Mouse (Mus musculus): ENCODE data around the gene Zranb3. TPM values are rescaled to one million over a fixed set of nuclear protein-coding genes. Genes with fewer than 3 reads are reported as not detected.

The Zranb3 gene
- polyA plus RNA-seq, 1 experiment from 2014 or later, result 12.9 TPM

GRCm38 (mm10) chr1:128060655-128061344, 42.0 kb downstream of the Zranb3 start:
- Histone ChIP-seq H3K9ac (no peak overlapping the region), H3K36me3 (ENCODE audit: insufficient read depth) (no peaks in the 10 kb centered on the region), H3K27me3 (ENCODE audit: insufficient read depth, low read length) (no peaks in the 10 kb centered on the region), H3K9me3 (ENCODE audit: low read depth, low read length) (no peaks in the 10 kb centered on the region), H3K4me1 (ENCODE audit: insufficient read depth) (no peaks in the 10 kb centered on the region), H3K27ac (ENCODE audit: low read depth) (no peak overlapping the region), H3K4me3 (ENCODE audit: low read depth, low read length) (no peak overlapping the region), H3K4me2 (no peak overlapping the region)
- 62% methylated on average over 8 of the region's 8 CpGs for WGBS
- no peak for TF ChIP-seq CTCF (IDR thresholded peaks at IDR 0.05; ENCODE audit: low read depth)
- DNase-seq, result no peak
- ATAC-seq (ENCODE audit: insufficient read depth), result no peak

GRCm38 (mm10) chr1:128058625-128059024, 44.2 kb downstream of the Zranb3 start:
- Histone ChIP-seq H3K27ac (ENCODE audit: low read depth) (no peak overlapping the region), H3K36me3 (ENCODE audit: insufficient read depth) (no peaks in the 10 kb centered on the region), H3K4me1 (ENCODE audit: insufficient read depth) (no peaks in the 10 kb centered on the region), H3K27me3 (ENCODE audit: insufficient read depth, low read length) (no peaks in the 10 kb centered on the region), H3K4me2 (no peak overlapping the region), H3K9me3 (ENCODE audit: low read depth, low read length) (no peaks in the 10 kb centered on the region), H3K4me3 (ENCODE audit: low read depth, low read length) (no peak overlapping the region), H3K9ac (no peak overlapping the region)
- DNase-seq, result no peak
- 91% methylated on average over 5 of the region's 5 CpGs for WGBS
- ATAC-seq (ENCODE audit: insufficient read depth), result no peak
- TF ChIP-seq CTCF (IDR thresholded peaks at IDR 0.05; ENCODE audit: low read depth), result no peak

- Histone ChIP-seq H3K9ac (no peak overlapping the region), H3K4me2 (no peak overlapping the region), H3K4me1 (ENCODE audit: insufficient read depth) (no peaks in the 10 kb centered on the region), H3K27ac (ENCODE audit: low read depth) (no peak overlapping the region), H3K27me3 (ENCODE audit: insufficient read depth, low read length) (no peaks in the 10 kb centered on the region), H3K36me3 (ENCODE audit: insufficient read depth) (no peaks in the 10 kb centered on the region), H3K4me3 (ENCODE audit: low read depth, low read length) (no peak overlapping the region), H3K9me3 (ENCODE audit: low read depth, low read length) (no peaks in the 10 kb centered on the region)
- no peak for ATAC-seq (ENCODE audit: insufficient read depth)
- 91% methylated on average over 4 of the region's 4 CpGs for WGBS
- no peak for DNase-seq
- no peak for TF ChIP-seq CTCF (IDR thresholded peaks at IDR 0.05; ENCODE audit: low read depth)
These were observed 45.6 kb downstream of the Zranb3 start for GRCm38 (mm10) chr1:128057269-128057668.

- no peak for TF ChIP-seq CTCF (IDR thresholded peaks at IDR 0.05; ENCODE audit: low read depth)
- ATAC-seq (ENCODE audit: insufficient read depth), result no peak
- 74% methylated on average over 7 of the region's 7 CpGs for WGBS
- Histone ChIP-seq H3K4me3 (ENCODE audit: low read depth, low read length) (no peak overlapping the region), H3K36me3 (ENCODE audit: insufficient read depth) (no peaks in the 10 kb centered on the region), H3K27ac (ENCODE audit: low read depth) (no peak overlapping the region), H3K4me1 (ENCODE audit: insufficient read depth) (no peaks in the 10 kb centered on the region), H3K4me2 (no peak overlapping the region), H3K9me3 (ENCODE audit: low read depth, low read length) (no peaks in the 10 kb centered on the region), H3K27me3 (ENCODE audit: insufficient read depth, low read length) (no peaks in the 10 kb centered on the region), H3K9ac (no peak overlapping the region)
- DNase-seq, result no peak
These were observed 55.9 kb downstream of the Zranb3 start for GRCm38 (mm10) chr1:128046920-128047319.

GRCm38 (mm10) chr1:128046455-128046854, 56.4 kb downstream of the Zranb3 start:
- no peak overlapping the region for H3K4me2 ChIP-seq
- H3K27ac ChIP-seq (ENCODE audit: low read depth), result no peak overlapping the region
- H3K4me3 ChIP-seq (ENCODE audit: low read depth, low read length), result no peak overlapping the region
- no peak for TF ChIP-seq CTCF (IDR thresholded peaks at IDR 0.05; ENCODE audit: low read depth)
- H3K9me3 ChIP-seq (ENCODE audit: low read depth, low read length), result no peaks in the 10 kb centered on the region
- WGBS, result 85% methylated on average over 2 of the region's 2 CpGs
- DNase-seq (no peak), ATAC-seq (ENCODE audit: insufficient read depth) (no peak)
- no peaks in the 10 kb centered on the region for H3K27me3 ChIP-seq (ENCODE audit: insufficient read depth, low read length)
- H3K4me1 ChIP-seq (ENCODE audit: insufficient read depth), result no peaks in the 10 kb centered on the region
- no peaks in the 10 kb centered on the region for H3K36me3 ChIP-seq (ENCODE audit: insufficient read depth)
- H3K9ac ChIP-seq, result no peak overlapping the region

- Histone ChIP-seq H3K9me3 (ENCODE audit: low read depth, low read length) (no peaks in the 10 kb centered on the region), H3K27me3 (ENCODE audit: insufficient read depth, low read length) (no peaks in the 10 kb centered on the region), H3K9ac (no peak overlapping the region), H3K4me3 (ENCODE audit: low read depth, low read length) (no peak overlapping the region), H3K4me2 (no peak overlapping the region), H3K27ac (ENCODE audit: low read depth) (no peak overlapping the region), H3K36me3 (ENCODE audit: insufficient read depth) (no peaks in the 10 kb centered on the region), H3K4me1 (ENCODE audit: insufficient read depth) (no peaks in the 10 kb centered on the region)
- 86% methylated on average over 4 of the region's 4 CpGs for WGBS
- ATAC-seq (ENCODE audit: insufficient read depth), result no peak
- no peak for TF ChIP-seq CTCF (IDR thresholded peaks at IDR 0.05; ENCODE audit: low read depth)
- no peak for DNase-seq
These were observed 58.7 kb downstream of the Zranb3 start for GRCm38 (mm10) chr1:128044181-128044580.

- 89% methylated on average over 6 of the region's 6 CpGs for WGBS
- no peaks in the 10 kb centered on the region for H3K36me3 ChIP-seq (ENCODE audit: insufficient read depth)
- H3K27me3 ChIP-seq (ENCODE audit: insufficient read depth, low read length), result no peaks in the 10 kb centered on the region
- no peaks in the 10 kb centered on the region for H3K9me3 ChIP-seq (ENCODE audit: low read depth, low read length)
- H3K4me1 ChIP-seq (ENCODE audit: insufficient read depth), result no peaks in the 10 kb centered on the region
- no peak overlapping the region for H3K4me3 ChIP-seq (ENCODE audit: low read depth, low read length)
- no peak overlapping the region for H3K9ac ChIP-seq
- DNase-seq (no peak), ATAC-seq (ENCODE audit: insufficient read depth) (no peak)
- no peak for TF ChIP-seq CTCF (IDR thresholded peaks at IDR 0.05; ENCODE audit: low read depth)
- H3K4me2 ChIP-seq, result no peak overlapping the region
- no peak overlapping the region for H3K27ac ChIP-seq (ENCODE audit: low read depth)
These were observed 66.6 kb downstream of the Zranb3 start for GRCm38 (mm10) chr1:128036296-128036695.

Measured in lung, embryonic 14.5 days (tissue).